Mouse (Mus musculus): ENCODE results near the gene Ercc4. TPM values are rescaled to one million over a fixed set of nuclear protein-coding genes. Genes with fewer than 3 reads are reported as not detected.
A peak's percentile ranks its signal among the peaks of the same experiment; 100 is the strongest.

The Ercc4 gene
- total and polyA plus RNA-seq, 3 experiments, result 10.6 to 15.5 TPM; not detected in 1

GRCm38 (mm10) chr16:13127566-13127965 lies 18.1 kb downstream of the Ercc4 start:
- no peak for TF ChIP-seq POLR2AphosphoS2 (IDR thresholded peaks at IDR 0.05; ENCODE audit: low read length)
- TF ChIP-seq JUND (IDR thresholded peaks at IDR 0.05; ENCODE audit: low read depth, low read length), result no peak
- TF ChIP-seq NRF1 (IDR thresholded peaks at IDR 0.05; ENCODE audit: insufficient read depth, low read depth, low read length, poor library complexity, severe bottlenecking), result no peak
- Histone ChIP-seq H3K9me3 (replicated peaks; ENCODE audit: insufficient read depth, low read length) (no peaks in the 10 kb centered on the region), H3K9ac (ENCODE audit: control insufficient read depth, low read depth, low read length, poor library complexity, severe bottlenecking) (no peak overlapping the region), H3K4me3 (ENCODE audit: control insufficient read depth in 1 of 2, insufficient read depth in 1 of 2, low read depth in 2 of 2, low read length in 2 of 2) (no peak overlapping the region), H3K27me3 (ENCODE audit: control insufficient read depth in 1 of 2, insufficient read depth in 2 of 2, low read length in 2 of 2) (no peaks in the 10 kb centered on the region), H3K79me2 (ENCODE audit: control insufficient read depth, insufficient read depth, low read length, poor library complexity) (no peaks in the 10 kb centered on the region), H3K27ac (ENCODE audit: control insufficient read depth, low read depth, low read length) (no peak overlapping the region), H3K4me1 (ENCODE audit: control insufficient read depth in 1 of 2, insufficient read depth in 2 of 2, low read length in 2 of 2) (no peaks in the 10 kb centered on the region), H3K36me3 (ENCODE audit: control insufficient read depth in 1 of 2, insufficient read depth in 2 of 2, low read length in 2 of 2) (peaks cover 0 to 19% of the 10 kb centered on the region in 2 experiments; a peak in 2 of 4 replicates)
- DNase-seq (ENCODE audit: low read depth, low spot score), result no peak

DNA sequence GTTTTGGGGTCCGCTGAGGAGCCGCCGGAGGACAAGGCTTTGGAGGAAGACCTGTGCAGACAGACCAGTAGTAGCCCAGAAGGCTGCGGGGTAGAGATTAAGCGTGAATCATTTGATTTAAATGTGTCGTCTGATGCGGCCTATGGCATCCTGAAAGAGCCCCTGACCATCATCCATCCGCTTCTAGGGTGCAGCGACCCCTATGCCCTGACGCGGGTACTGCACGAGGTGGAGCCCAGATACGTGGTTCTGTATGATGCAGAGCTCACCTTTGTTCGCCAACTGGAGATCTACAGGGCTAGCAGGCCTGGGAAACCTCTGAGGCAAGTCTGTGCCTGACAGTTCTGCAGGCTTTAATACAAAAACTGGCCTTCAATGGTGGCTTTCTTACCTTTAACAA lies 20.9 kb downstream of the Ercc4 start:
- H3K9ac ChIP-seq (ENCODE audit: control insufficient read depth, low read depth, low read length, poor library complexity, severe bottlenecking), result no peak overlapping the region
- DNase-seq (ENCODE audit: low read depth, low spot score), result peak; percentile 40

GRCm38 (mm10) chr16:13141220-13141619 lies 31.7 kb downstream of the Ercc4 start:
- Histone ChIP-seq H3K27me3 (ENCODE audit: control insufficient read depth in 1 of 2, insufficient read depth in 2 of 2, low read length in 2 of 2) (no peaks in the 10 kb centered on the region), H3K36me3 (ENCODE audit: control insufficient read depth in 1 of 2, insufficient read depth in 2 of 2, low read length in 2 of 2) (peaks cover 0 to 6% of the 10 kb centered on the region in 2 experiments; a peak in 2 of 4 replicates), H3K9me3 (replicated peaks; ENCODE audit: insufficient read depth, low read length) (no peaks in the 10 kb centered on the region), H3K79me2 (ENCODE audit: control insufficient read depth, insufficient read depth, low read length, poor library complexity) (no peaks in the 10 kb centered on the region), H3K4me1 (ENCODE audit: control insufficient read depth in 1 of 2, insufficient read depth in 2 of 2, low read length in 2 of 2) (no peaks in the 10 kb centered on the region), H3K4me3 (ENCODE audit: control insufficient read depth in 1 of 2, insufficient read depth in 1 of 2, low read depth in 2 of 2, low read length in 2 of 2) (no peak overlapping the region), H3K27ac (ENCODE audit: control insufficient read depth, low read depth, low read length) (no peak overlapping the region), H3K9ac (ENCODE audit: control insufficient read depth, low read depth, low read length, poor library complexity, severe bottlenecking) (no peak overlapping the region)
- no peak for DNase-seq (ENCODE audit: low read depth, low spot score)
- TF ChIP-seq POLR2AphosphoS2 (IDR thresholded peaks at IDR 0.05; ENCODE audit: low read length) (no peak), MAX (IDR thresholded peaks at IDR 0.05; ENCODE audit: low read length) (no peak)

More for the DNA sequence above, 20.9 kb downstream of the Ercc4 start:
- no peak overlapping the region for H3K27ac ChIP-seq (ENCODE audit: control insufficient read depth, low read depth, low read length)
- H3K4me3 ChIP-seq (ENCODE audit: control insufficient read depth in 1 of 2, insufficient read depth in 1 of 2, low read depth in 2 of 2, low read length in 2 of 2), result no peak overlapping the region
- no peaks in the 10 kb centered on the region for H3K27me3 ChIP-seq (ENCODE audit: control insufficient read depth in 1 of 2, insufficient read depth in 2 of 2, low read length in 2 of 2)
- no peaks in the 10 kb centered on the region for H3K4me1 ChIP-seq (ENCODE audit: control insufficient read depth in 1 of 2, insufficient read depth in 2 of 2, low read length in 2 of 2)
- H3K79me2 ChIP-seq (ENCODE audit: control insufficient read depth, insufficient read depth, low read length, poor library complexity), result no peaks in the 10 kb centered on the region
- H3K9me3 ChIP-seq (replicated peaks; ENCODE audit: insufficient read depth, low read length), result no peaks in the 10 kb centered on the region
- peaks cover 0 to 8% of the 10 kb centered on the region in 2 experiments; a peak in 2 of 4 replicates for H3K36me3 ChIP-seq (ENCODE audit: control insufficient read depth in 1 of 2, insufficient read depth in 2 of 2, low read length in 2 of 2)
- TF ChIP-seq RAD21 (IDR thresholded peaks at IDR 0.05; ENCODE audit: low read depth, low read length) (peak; percentile 14; the same call in 1 of the 2 replicates), UBTF (IDR thresholded peaks at IDR 0.05; ENCODE audit: borderline replicate concordance, insufficient read depth, low read depth, low read length) (no peak), SMC3 (IDR thresholded peaks at IDR 0.05; ENCODE audit: low read depth, low read length) (no peak), MXI1 (IDR thresholded peaks at IDR 0.05; ENCODE audit: low read depth, low read length) (no peak), GABPA (IDR thresholded peaks at IDR 0.05; ENCODE audit: low read depth, low read length) (no peak), TAL1 (IDR thresholded peaks at IDR 0.05; ENCODE audit: low read length) (no peak), ZMIZ1 (IDR thresholded peaks at IDR 0.05; ENCODE audit: low read depth, low read length) (no peak), E2F4 (IDR thresholded peaks at IDR 0.05; ENCODE audit: borderline replicate concordance, low read depth, low read length) (no peak), MAZ (IDR thresholded peaks at IDR 0.05; ENCODE audit: low read depth, low read length) (no peak), CTCF (IDR thresholded peaks at IDR 0.05 in 2 of 3, conservative IDR thresholded peaks at IDR 0.05 in 1 of 3; ENCODE audit: control insufficient read depth in 1 of 3, insufficient read depth in 1 of 3, low read depth in 2 of 3, low read length in 3 of 3, poor library complexity in 1 of 3, severe bottlenecking in 1 of 3) (peak; percentile 69 to 89 (median 86))

Measured in MEL (cell line).